Mouse (Mus musculus) C2C12 (cell line): ENCODE measurements around the gene Gtdc1.

Source experiments
- CTCF ChIP-seq: IDR thresholded peaks from one replicate; pipeline ENCODE4 v1.5.1; 2011; ENCODE audit not compliant: control insufficient read depth, insufficient read depth, insufficient read length
- USF1 ChIP-seq: IDR thresholded peaks from one replicate; pipeline ENCODE4 v1.6.1; 2011; ENCODE audit warnings: low read depth, mild to moderate bottlenecking, control low read depth, moderate library complexity

GRCm38 (mm10) chr2:44954180-44954579 lies 26.7 kb upstream of the Gtdc1 start:
- TF ChIP-seq USF1, result no peak
- TF ChIP-seq CTCF, result no peak
